Mouse (Mus musculus) erythroblast, embryonic 14.5 days (primary cell): ENCODE results near the gene Chst15.

Experiments used
- GATA1 ChIP-seq: IDR thresholded peaks from 2 replicates; pipeline ENCODE4 v1.6.1; 2012; ENCODE audit warnings: low read length, inconsistent platforms, mixed read lengths
- TAL1 ChIP-seq: IDR thresholded peaks from 3 replicates; pipeline ENCODE4 v1.6.1; 2012; ENCODE audit warnings: low read length, inconsistent platforms, mixed read lengths

GRCm38 (mm10) chr7:132284048-132284737 is 32.8 kb downstream of the Chst15 start:
- TF ChIP-seq GATA1 (no peak), TAL1 (no peak)
